Mouse (Mus musculus) kidney, postnatal 0 days (tissue): ENCODE measurements around the gene Vps35. TPM values are rescaled to one million over a fixed set of nuclear protein-coding genes. Genes with fewer than 3 reads are reported as not detected.

ENCODE experiments used
- ATAC-seq: fragments of 200-750 bp; cut with Nextera tagmentation; replicated peaks from 2 replicates; pipeline ENCODE4 v1.8.0; 2017; ENCODE audit warnings: low read depth, moderate number of reproducible peaks, moderate TSS enrichment, moderate library complexity; ENCODE audit not compliant: low FRiP score
- DNase-seq: peaks from one replicate; pipeline ENCODE4 v3.0.0-alpha.2; 2016; ENCODE audit warnings: low spot score
- H3K27ac ChIP-seq: fragments of 300-500 bp; sonication (generic); 2 replicates; pipeline ENCODE4 v1.5.1; 2014; ENCODE audit warnings: mild to moderate bottlenecking
- H3K27me3 ChIP-seq: fragments of 300-500 bp; sonication (generic); 2 replicates; pipeline ENCODE4 v1.6.1; 2014; ENCODE audit warnings: low read length, mixed read lengths; ENCODE audit not compliant: insufficient read depth
- H3K36me3 ChIP-seq: fragments of 300-500 bp; sonication (generic); 2 replicates; pipeline ENCODE4 v1.6.1; 2014; ENCODE audit warnings: low read length, mixed read lengths; ENCODE audit not compliant: insufficient read depth
- H3K4me1 ChIP-seq: fragments of 300-500 bp; sonication (generic); replicated peaks from 2 replicates; pipeline ENCODE4 v1.6.1; 2014; ENCODE audit warnings: antibody characterized with exemption, low read length, mixed read lengths; ENCODE audit not compliant: insufficient read depth
- H3K4me2 ChIP-seq: fragments of 300-500 bp; sonication (generic); 2 replicates; pipeline ENCODE4 v1.6.1; 2014; ENCODE audit warnings: mild to moderate bottlenecking, low read length, moderate library complexity, mixed read lengths
- H3K4me3 ChIP-seq: fragments of 300-500 bp; sonication (generic); replicated peaks from 2 replicates; pipeline ENCODE4 v1.5.1; 2014; ENCODE audit warnings: low read depth, low read length
- H3K9ac ChIP-seq: fragments of 300-500 bp; sonication (generic); 2 replicates; pipeline ENCODE4 v1.6.1; 2014; ENCODE audit warnings: low read depth, low read length
- H3K9me3 ChIP-seq: fragments of 300-500 bp; sonication (generic); replicated peaks from 2 replicates; pipeline ENCODE4 v1.6.1; 2016; ENCODE audit warnings: low read length, inconsistent platforms, mixed read lengths
- CTCF ChIP-seq: IDR thresholded peaks from 2 replicates; pipeline ENCODE4 v1.5.1; 2016; ENCODE audit warnings: antibody characterized with exemption, low read depth, mild to moderate bottlenecking, moderate library complexity
- WGBS: fragments of 180-500 bp; shearing (Covaris S2); extraction: QIAGEN DNeasy Blood & Tissue Kit; methylation state at CpG from one replicate; pipeline ENCODE4 v1.1.7; 2014; 5-methylcytosine and 5-hydroxymethylcytosine counted together
- polyA plus RNA-seq: library from polyadenylated mRNA; unstranded; fragments of >200 nt; fragmentation: Nextera tagmentation; extraction: Ambion mirVana; gene quantifications from 2 replicates; pipeline ENCODE4 v1.2.1, GENCODE M21; 2015

The Vps35 gene
- polyA plus RNA-seq, 1 experiment from 2014 or later, result 128 TPM

- DNase-seq, result no peak
- Histone ChIP-seq H3K36me3 (no peaks in the 10 kb centered on the region), H3K9me3 (no peaks in the 10 kb centered on the region), H3K27me3 (no peaks in the 10 kb centered on the region), H3K27ac (no peak within 1 kb of the TSS), H3K9ac (no peak within 1 kb of the TSS), H3K4me1 (no peaks in the 10 kb centered on the region), H3K4me2 (no peak within 1 kb of the TSS), H3K4me3 (no peak within 1 kb of the TSS)
- no peak for TF ChIP-seq CTCF
- ATAC-seq, result no peak
- WGBS, result 32% methylated on average over 1 of the region's 1 CpGs
These were observed 73.9 kb downstream of the Vps35 start, which contains the start of gene Olfr371 for GRCm38 (mm10) chr8:85225688-85226087. Gene Olfr371 (plus strand): TSS chr8:85225988.

GRCm38 (mm10) chr8:85220992-85221391 is 78.6 kb downstream of the Vps35 start:
- peak; percentile 67 for DNase-seq
- Histone ChIP-seq H3K9me3 (no peaks in the 10 kb centered on the region), H3K27me3 (no peaks in the 10 kb centered on the region), H3K27ac (peak overlapping the region; percentile 68; the same call in 1 of the 2 replicates), H3K4me2 (no peak overlapping the region), H3K4me1 (no peaks in the 10 kb centered on the region), H3K9ac (no peak overlapping the region), H3K36me3 (no peaks in the 10 kb centered on the region), H3K4me3 (no peak overlapping the region)
- peak; percentile 85 for ATAC-seq
- TF ChIP-seq CTCF, result no peak
- 38% methylated on average over 6 of the region's 6 CpGs for WGBS

GRCm38 (mm10) chr8:85220220-85220619 is 79.4 kb downstream of the Vps35 start:
- no peak overlapping the region for H3K4me3 ChIP-seq
- H3K9me3 ChIP-seq, result no peaks in the 10 kb centered on the region
- no peak overlapping the region for H3K4me2 ChIP-seq
- H3K36me3 ChIP-seq, result no peaks in the 10 kb centered on the region
- no peak for ATAC-seq
- no peak overlapping the region for H3K27ac ChIP-seq
- 73% methylated on average over 4 of the region's 4 CpGs for WGBS
- H3K9ac ChIP-seq, result no peak overlapping the region
- DNase-seq, result no peak
- TF ChIP-seq CTCF, result no peak
- H3K4me1 ChIP-seq, result no peaks in the 10 kb centered on the region
- no peaks in the 10 kb centered on the region for H3K27me3 ChIP-seq

Other genes with a start within 250 kb of the Vps35 start
- 35.2 and 38.5 TPM in 2 replicates for gene Fbxw9, start 239.7 kb downstream of the Vps35 start, polyA plus RNA-seq
- not detected in 2 replicates for gene Gm5741, start 231.8 kb downstream of the Vps35 start, polyA plus RNA-seq
- 55.7 and 59.7 TPM in 2 replicates for gene Dhps, start 228.0 kb downstream of the Vps35 start, polyA plus RNA-seq
- 152 and 156 TPM in 2 replicates for gene Wdr83os, start 219.1 kb downstream of the Vps35 start, polyA plus RNA-seq
- 33.8 and 36.7 TPM in 2 replicates for gene Wdr83, start 218.5 kb downstream of the Vps35 start, polyA plus RNA-seq
- gene Man2b1, start 216.5 kb downstream of the Vps35 start, polyA plus RNA-seq, result 40.1 and 42.3 TPM in 2 replicates
- 1.4 and 2.0 TPM in 2 replicates for gene Zfp791, start 176.7 kb downstream of the Vps35 start, polyA plus RNA-seq
- not detected in 2 replicates for gene Cks1brt, start 147.9 kb downstream of the Vps35 start, polyA plus RNA-seq
- not detected in 2 replicates for gene Olfr371, start 73.8 kb downstream of the Vps35 start, polyA plus RNA-seq
- gene Orc6, start 170 bp downstream of the Vps35 start, polyA plus RNA-seq, result 66.0 and 67.7 TPM in 2 replicates
- 2.4 TPM in 2 replicates for gene Mylk3, start 86.5 kb upstream of the Vps35 start, polyA plus RNA-seq
- gene 4921524J17Rik, start 133.0 kb upstream of the Vps35 start, polyA plus RNA-seq, result 46.8 and 51.2 TPM in 2 replicates
- 10.6 and 11.7 TPM in 2 replicates for gene Gpt2, start 192.8 kb upstream of the Vps35 start, polyA plus RNA-seq